Mouse (Mus musculus) hindbrain, embryonic 12.5 days (tissue): ENCODE measurements around the gene Nudt4. TPM values are rescaled to one million over a fixed set of nuclear protein-coding genes. Genes with fewer than 3 reads are reported as not detected.

Experiments used
- ATAC-seq: fragments of 200-750 bp; cut with Nextera tagmentation; 2 replicates; pipeline ENCODE4 v1.8.0; 2017; ENCODE audit warnings: moderate TSS enrichment; ENCODE audit not compliant: low FRiP score
- H3K27ac ChIP-seq: fragments of 300-500 bp; sonication (generic); 2 replicates; pipeline ENCODE4 v1.5.1; 2016; ENCODE audit warnings: mild to moderate bottlenecking
- H3K27me3 ChIP-seq: fragments of 300-500 bp; sonication (generic); 2 replicates; pipeline ENCODE4 v1.6.1; 2016; ENCODE audit warnings: mild to moderate bottlenecking
- H3K36me3 ChIP-seq: fragments of 300-500 bp; sonication (generic); 2 replicates; pipeline ENCODE4 v1.6.1; 2016; ENCODE audit warnings: mild to moderate bottlenecking
- H3K4me1 ChIP-seq: fragments of 300-500 bp; sonication (generic); 2 replicates; pipeline ENCODE4 v1.6.1; 2016
- H3K4me2 ChIP-seq: fragments of 300-500 bp; sonication (generic); replicated peaks from 2 replicates; pipeline ENCODE4 v1.6.1; 2016; ENCODE audit warnings: mild to moderate bottlenecking
- H3K4me3 ChIP-seq: fragments of 300-500 bp; sonication (generic); 2 replicates; pipeline ENCODE4 v1.5.1; 2016; ENCODE audit warnings: mild to moderate bottlenecking
- H3K9ac ChIP-seq: fragments of 300-500 bp; sonication (generic); 2 replicates; pipeline ENCODE4 v1.6.1; 2016; ENCODE audit warnings: mild to moderate bottlenecking, moderate library complexity
- H3K9me3 ChIP-seq: fragments of 300-500 bp; sonication (generic); replicated peaks from 2 replicates; pipeline ENCODE4 v1.6.1; 2016; ENCODE audit warnings: mild to moderate bottlenecking
- WGBS: fragments of 180-500 bp; shearing (Covaris S2); methylation state at CpG from one replicate; pipeline ENCODE4 v1.1.7; 2016; 5-methylcytosine and 5-hydroxymethylcytosine counted together
- polyA plus RNA-seq: library from polyadenylated mRNA; unstranded; fragments of >200 nt; fragmentation: Nextera tagmentation; extraction: Ambion mirVana; gene quantifications from 2 replicates; pipeline ENCODE4 v1.2.1, GENCODE M21; 2016

The Nudt4 gene
- polyA plus RNA-seq, 1 experiment from 2014 or later: 123 TPM

- H3K4me3 ChIP-seq: no peak overlapping the region
- H3K4me1 ChIP-seq: no peaks in the 10 kb centered on the region
- no peak for ATAC-seq
- H3K27me3 ChIP-seq: no peaks in the 10 kb centered on the region
- 90% methylated on average over 4 of the region's 4 CpGs for WGBS
- H3K36me3 ChIP-seq: no peaks in the 10 kb centered on the region
- H3K9me3 ChIP-seq: no peaks in the 10 kb centered on the region
- H3K27ac ChIP-seq: no peak overlapping the region
- H3K4me2 ChIP-seq: no peak overlapping the region
- no peak overlapping the region for H3K9ac ChIP-seq
Observed at GRCm38 (mm10) chr10:95589196-95589595, 25.2 kb upstream of the Nudt4 start.

- Histone ChIP-seq H3K4me1 (no peaks in the 10 kb centered on the region), H3K27me3 (no peaks in the 10 kb centered on the region), H3K27ac (no peak overlapping the region), H3K4me2 (no peak overlapping the region), H3K9me3 (no peaks in the 10 kb centered on the region), H3K9ac (no peak overlapping the region), H3K4me3 (no peak overlapping the region), H3K36me3 (no peaks in the 10 kb centered on the region)
- no peak for ATAC-seq
- WGBS: 61% methylated on average over 8 of the region's 8 CpGs
Observed at GRCm38 (mm10) chr10:95587509-95588220, 23.7 kb upstream of the Nudt4 start.

GRCm38 (mm10) chr10:95585554-95585953, 21.6 kb upstream of the Nudt4 start:
- WGBS: 89% methylated on average over 6 of the region's 6 CpGs
- Histone ChIP-seq H3K9me3 (no peaks in the 10 kb centered on the region), H3K27ac (no peak overlapping the region), H3K4me1 (no peaks in the 10 kb centered on the region), H3K4me2 (no peak overlapping the region), H3K9ac (no peak overlapping the region), H3K27me3 (no peaks in the 10 kb centered on the region), H3K36me3 (no peaks in the 10 kb centered on the region), H3K4me3 (no peak overlapping the region)
- ATAC-seq: no peak

- Histone ChIP-seq H3K4me1 (peaks cover 13% of the 10 kb centered on the region), H3K9ac (no peak overlapping the region), H3K27me3 (no peaks in the 10 kb centered on the region), H3K4me3 (no peak overlapping the region), H3K27ac (0 out of 2 replicates have a peak overlapping the region, but pooled peaks have one; percentile 2), H3K9me3 (no peaks in the 10 kb centered on the region), H3K36me3 (no peaks in the 10 kb centered on the region), H3K4me2 (no peak overlapping the region)
- ATAC-seq: peak; percentile 52; the same call in 1 of the 2 replicates
- WGBS: 27% methylated on average over 4 of the region's 4 CpGs
Observed at GRCm38 (mm10) chr10:95577567-95577950, 13.6 kb upstream of the Nudt4 start.

GRCm38 (mm10) chr10:95576876-95577566, 13.1 kb upstream of the Nudt4 start:
- peak overlapping the region; percentile 13; the same call in 1 of the 2 replicates for H3K4me2 ChIP-seq
- 51% methylated on average over 14 of the region's 14 CpGs for WGBS
- peak overlapping the region; percentile 26; the same call in 1 of the 2 replicates for H3K27ac ChIP-seq
- no peaks in the 10 kb centered on the region for H3K9me3 ChIP-seq
- H3K9ac ChIP-seq: no peak overlapping the region
- no peaks in the 10 kb centered on the region for H3K27me3 ChIP-seq
- H3K4me1 ChIP-seq: peaks cover 13% of the 10 kb centered on the region
- 0 out of 2 replicates have a peak, but pooled peaks have one; percentile 64 for ATAC-seq
- no peak overlapping the region for H3K4me3 ChIP-seq
- H3K36me3 ChIP-seq: no peaks in the 10 kb centered on the region

GRCm38 (mm10) chr10:95575839-95576380, 12.0 kb upstream of the Nudt4 start:
- Histone ChIP-seq H3K4me3 (no peak overlapping the region), H3K4me1 (peaks cover 13% of the 10 kb centered on the region), H3K36me3 (no peaks in the 10 kb centered on the region), H3K4me2 (no peak overlapping the region), H3K27me3 (no peaks in the 10 kb centered on the region), H3K9me3 (no peaks in the 10 kb centered on the region), H3K9ac (no peak overlapping the region), H3K27ac (no peak overlapping the region)
- no peak for ATAC-seq
- 70% methylated on average over 10 of the region's 10 CpGs for whole genome bisulfite sequencing

GRCm38 (mm10) chr10:95574994-95575393, 11.0 kb upstream of the Nudt4 start:
- ATAC-seq: no peak
- WGBS: 74% methylated on average over 4 of the region's 4 CpGs
- Histone ChIP-seq H3K9ac (no peak overlapping the region), H3K27ac (no peak overlapping the region), H3K4me3 (no peak overlapping the region), H3K4me2 (no peak overlapping the region), H3K27me3 (no peaks in the 10 kb centered on the region), H3K9me3 (no peaks in the 10 kb centered on the region), H3K4me1 (peaks cover 13% of the 10 kb centered on the region), H3K36me3 (no peaks in the 10 kb centered on the region)

GRCm38 (mm10) chr10:95569441-95569840, 5.5 kb upstream of the Nudt4 start:
- WGBS: 61% methylated on average over 2 of the region's 2 CpGs
- Histone ChIP-seq H3K4me1 (no peaks in the 10 kb centered on the region; the same call in 1 of the 2 replicates), H3K4me3 (no peak overlapping the region), H3K36me3 (no peaks in the 10 kb centered on the region), H3K27ac (no peak overlapping the region), H3K4me2 (no peak overlapping the region), H3K9me3 (no peaks in the 10 kb centered on the region), H3K9ac (no peak overlapping the region), H3K27me3 (no peaks in the 10 kb centered on the region)
- no peak for ATAC-seq

- Histone ChIP-seq H3K27ac (no peak overlapping the region), H3K4me1 (no peaks in the 10 kb centered on the region; the same call in 1 of the 2 replicates), H3K36me3 (no peaks in the 10 kb centered on the region), H3K4me2 (no peak overlapping the region), H3K9ac (no peak overlapping the region), H3K9me3 (no peaks in the 10 kb centered on the region), H3K27me3 (no peaks in the 10 kb centered on the region), H3K4me3 (no peak overlapping the region)
- 82% methylated on average over 6 of the region's 6 CpGs for WGBS
- ATAC-seq: no peak
Observed at GRCm38 (mm10) chr10:95568016-95568415, 4.1 kb upstream of the Nudt4 start.

GRCm38 (mm10) chr10:95567550-95567949, 3.6 kb upstream of the Nudt4 start:
- no peaks in the 10 kb centered on the region for H3K36me3 ChIP-seq
- H3K4me3 ChIP-seq: no peak overlapping the region
- H3K9ac ChIP-seq: no peak overlapping the region
- no peak for ATAC-seq
- no peak overlapping the region for H3K4me2 ChIP-seq
- H3K4me1 ChIP-seq: no peaks in the 10 kb centered on the region; the same call in 1 of the 2 replicates
- no peaks in the 10 kb centered on the region for H3K9me3 ChIP-seq
- H3K27me3 ChIP-seq: no peaks in the 10 kb centered on the region
- 61% methylated on average over 5 of the region's 5 CpGs for WGBS
- no peak overlapping the region for H3K27ac ChIP-seq

GRCm38 (mm10) chr10:95566786-95567185, 2.8 kb upstream of the Nudt4 start:
- Histone ChIP-seq H3K9me3 (no peaks in the 10 kb centered on the region), H3K27me3 (no peaks in the 10 kb centered on the region), H3K9ac (no peak overlapping the region), H3K36me3 (no peaks in the 10 kb centered on the region), H3K4me3 (no peak overlapping the region), H3K4me2 (no peak overlapping the region), H3K27ac (no peak overlapping the region), H3K4me1 (peaks cover 8% of the 10 kb centered on the region)
- WGBS: 88% methylated on average over 3 of the region's 3 CpGs
- ATAC-seq: no peak

- Histone ChIP-seq H3K9ac (no peak overlapping the region), H3K4me3 (no peak overlapping the region), H3K27ac (no peak overlapping the region), H3K27me3 (no peaks in the 10 kb centered on the region), H3K4me1 (peaks cover 18% of the 10 kb centered on the region), H3K36me3 (no peaks in the 10 kb centered on the region), H3K4me2 (no peak overlapping the region; the same call in 1 of the 2 replicates), H3K9me3 (no peaks in the 10 kb centered on the region)
- ATAC-seq: no peak
- WGBS: 18% methylated on average over 14 of the region's 14 CpGs
Observed at GRCm38 (mm10) chr10:95565156-95565854, 1.4 kb upstream of the Nudt4 start.
